Mouse (Mus musculus): ENCODE measurements at regions not wholly inside any gene's neighbourhood (a gene's known extent, or its start where the extent isn't known, plus 50 kb on each side); places are given as distances from the start of the nearest gene placed in this dataset.

DNA sequence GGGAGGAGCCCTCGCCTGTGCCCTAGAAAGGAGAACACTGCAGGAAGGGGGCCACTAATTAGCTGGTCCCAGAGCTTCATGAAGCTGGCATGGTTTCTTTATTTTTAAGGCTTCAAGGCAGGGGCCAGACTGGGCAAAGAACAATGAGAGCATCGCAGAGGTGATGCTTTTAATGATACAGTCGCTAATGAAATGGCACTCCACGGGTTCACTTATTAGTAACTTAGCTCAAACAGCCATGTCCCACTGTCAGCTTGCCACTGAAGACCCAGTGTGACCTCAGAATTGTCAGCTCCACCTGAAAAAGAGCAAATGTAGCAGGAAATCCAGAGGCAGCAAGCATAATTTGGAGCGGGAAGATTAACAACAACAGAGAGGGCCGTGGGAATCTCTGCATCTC, 275.6 kb downstream of the Ttll7 start:
- Histone ChIP-seq H3K27me3 (ENCODE audit: control insufficient read depth, insufficient read depth, low read length) (no peaks in the 10 kb centered on the region), H3K4me2 (ENCODE audit: low read depth, low read length) (no peak overlapping the region), H3K27ac (replicated peaks; ENCODE audit: low read depth, low read length) (no peak overlapping the region), H3K4me1 (ENCODE audit: control insufficient read depth, insufficient read depth, low read length) (no peaks in the 10 kb centered on the region), H3K36me3 (replicated peaks; ENCODE audit: control insufficient read depth, insufficient read depth, low read depth, low read length) (no peaks in the 10 kb centered on the region), H3K9me3 (replicated peaks; ENCODE audit: control insufficient read depth, low read length) (no peaks in the 10 kb centered on the region), H3K4me3 (ENCODE audit: low read depth, low read length) (no peak overlapping the region), H3K9ac (replicated peaks; ENCODE audit: low read length) (no peak overlapping the region)
- WGBS, result 71% methylated on average over 6 of the region's 6 CpGs
- no peak for ATAC-seq (replicated peaks; ENCODE audit: insufficient number of reproducible peaks, low FRiP score, low TSS enrichment, low read depth)
- DNase-seq (ENCODE audit: low spot score), result no peak

DNA sequence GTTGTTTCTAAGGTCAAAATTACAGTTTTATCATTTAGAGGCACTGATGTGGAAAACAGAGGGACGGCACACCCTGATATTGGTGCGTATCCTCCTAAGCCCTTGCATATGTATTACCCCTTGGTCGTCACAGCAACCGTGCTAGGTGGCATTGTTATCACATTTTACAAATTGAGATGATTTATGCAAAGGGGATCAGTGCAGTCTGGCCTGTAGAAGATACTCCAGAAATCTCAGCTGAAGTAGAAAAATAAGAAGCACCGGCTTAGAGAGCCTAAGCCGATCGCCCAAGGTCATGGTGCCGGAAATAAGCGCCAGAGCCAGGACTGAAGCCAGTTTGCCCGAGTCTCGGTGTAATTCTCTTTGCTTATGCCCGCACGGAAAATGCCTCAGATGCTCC, 280.7 kb downstream of the Ttll7 start:
- Histone ChIP-seq H3K27ac (replicated peaks; ENCODE audit: low read depth, low read length) (no peak overlapping the region), H3K4me3 (ENCODE audit: low read depth, low read length) (no peak overlapping the region), H3K36me3 (replicated peaks; ENCODE audit: control insufficient read depth, insufficient read depth, low read depth, low read length) (no peaks in the 10 kb centered on the region), H3K9ac (replicated peaks; ENCODE audit: low read length) (no peak overlapping the region), H3K4me1 (ENCODE audit: control insufficient read depth, insufficient read depth, low read length) (no peaks in the 10 kb centered on the region), H3K27me3 (ENCODE audit: control insufficient read depth, insufficient read depth, low read length) (no peaks in the 10 kb centered on the region), H3K4me2 (ENCODE audit: low read depth, low read length) (no peak overlapping the region), H3K9me3 (replicated peaks; ENCODE audit: control insufficient read depth, low read length) (no peaks in the 10 kb centered on the region)
- no peak for DNase-seq (ENCODE audit: low spot score)
- no peak for ATAC-seq (replicated peaks; ENCODE audit: insufficient number of reproducible peaks, low FRiP score, low TSS enrichment, low read depth)
- WGBS, result 92% methylated on average over 13 of the region's 13 CpGs

DNA sequence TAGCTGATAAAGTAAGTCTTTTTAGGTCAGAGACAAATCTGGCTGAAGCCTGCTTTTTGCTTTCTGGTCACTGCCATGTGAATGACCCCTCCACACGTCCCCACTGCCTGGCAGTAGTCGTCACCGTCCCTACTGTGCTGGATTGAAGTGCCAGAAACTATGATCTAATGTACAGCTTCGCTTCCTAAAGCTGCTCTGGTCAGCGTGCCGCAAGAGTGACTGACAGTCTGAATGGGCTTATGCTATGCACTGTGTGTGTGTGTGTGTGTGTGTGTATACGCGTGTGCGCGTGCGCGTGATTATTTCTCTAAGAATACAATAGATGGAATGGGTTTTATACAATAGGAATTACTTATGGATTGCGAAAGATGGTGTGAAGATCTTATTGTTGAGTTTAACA, 281.2 kb downstream of the Ttll7 start:
- ATAC-seq (replicated peaks; ENCODE audit: insufficient number of reproducible peaks, low FRiP score, low TSS enrichment, low read depth) (no peak), DNase-seq (ENCODE audit: low spot score) (no peak)
- H3K27me3 ChIP-seq (ENCODE audit: control insufficient read depth, insufficient read depth, low read length), result no peaks in the 10 kb centered on the region
- WGBS, result 85% methylated on average over 13 of the region's 13 CpGs
- H3K27ac ChIP-seq (replicated peaks; ENCODE audit: low read depth, low read length), result no peak overlapping the region
- H3K9me3 ChIP-seq (replicated peaks; ENCODE audit: control insufficient read depth, low read length), result no peaks in the 10 kb centered on the region
- H3K4me3 ChIP-seq (ENCODE audit: low read depth, low read length), result no peak overlapping the region
- no peaks in the 10 kb centered on the region for H3K4me1 ChIP-seq (ENCODE audit: control insufficient read depth, insufficient read depth, low read length)
- no peak overlapping the region for H3K4me2 ChIP-seq (ENCODE audit: low read depth, low read length)
- H3K36me3 ChIP-seq (replicated peaks; ENCODE audit: control insufficient read depth, insufficient read depth, low read depth, low read length), result no peaks in the 10 kb centered on the region
- H3K9ac ChIP-seq (replicated peaks; ENCODE audit: low read length), result no peak overlapping the region

DNA sequence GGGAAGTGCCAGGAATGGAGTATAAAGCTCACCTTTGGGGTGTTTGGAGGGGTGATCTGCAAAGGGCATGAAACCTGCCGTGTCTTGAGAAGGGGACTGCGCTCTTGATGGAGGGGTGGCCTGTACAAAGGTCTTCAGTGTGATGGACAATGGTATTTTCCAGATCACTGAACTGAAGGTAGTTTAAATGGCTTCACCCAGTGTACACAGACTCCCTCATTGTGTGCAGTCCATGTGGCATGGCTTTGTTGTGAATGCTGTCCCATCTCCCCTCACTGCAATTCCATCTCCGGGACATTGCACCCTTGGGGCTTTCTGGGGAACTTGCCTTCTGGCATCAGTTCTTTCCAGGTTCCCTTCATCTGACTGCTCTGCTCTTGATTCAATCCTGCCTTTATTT, 288.2 kb downstream of the Ttll7 start:
- Histone ChIP-seq H3K4me2 (ENCODE audit: low read depth, low read length) (no peak overlapping the region), H3K36me3 (replicated peaks; ENCODE audit: control insufficient read depth, insufficient read depth, low read depth, low read length) (no peaks in the 10 kb centered on the region), H3K4me1 (ENCODE audit: control insufficient read depth, insufficient read depth, low read length) (no peaks in the 10 kb centered on the region), H3K9me3 (replicated peaks; ENCODE audit: control insufficient read depth, low read length) (no peaks in the 10 kb centered on the region), H3K27ac (replicated peaks; ENCODE audit: low read depth, low read length) (no peak overlapping the region), H3K4me3 (ENCODE audit: low read depth, low read length) (no peak overlapping the region), H3K9ac (replicated peaks; ENCODE audit: low read length) (no peak overlapping the region), H3K27me3 (ENCODE audit: control insufficient read depth, insufficient read depth, low read length) (no peaks in the 10 kb centered on the region)
- 54% methylated on average over 3 of the region's 3 CpGs for WGBS
- ATAC-seq (replicated peaks; ENCODE audit: insufficient number of reproducible peaks, low FRiP score, low TSS enrichment, low read depth), result no peak
- no peak for DNase-seq (ENCODE audit: low spot score)

DNA sequence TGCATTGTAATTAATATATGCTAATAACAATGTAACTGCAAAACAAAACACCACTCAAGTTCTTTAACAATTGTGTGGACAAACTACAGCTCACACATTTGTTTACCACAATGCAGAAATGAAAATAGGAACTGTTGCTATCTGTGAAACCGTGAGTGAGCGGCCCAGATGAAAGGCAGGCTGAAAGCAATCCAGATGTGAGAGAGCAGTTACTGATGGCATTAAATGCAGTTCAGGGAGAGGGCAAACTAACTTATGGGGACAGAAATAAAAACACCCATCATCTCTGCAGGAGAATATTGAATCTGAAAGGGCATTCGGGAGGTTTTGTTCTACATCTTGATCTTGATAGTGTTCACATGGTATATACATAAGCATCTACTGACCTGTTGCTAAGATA, 301.3 kb downstream of the Ttll7 start:
- no peaks in the 10 kb centered on the region for H3K9me3 ChIP-seq (replicated peaks; ENCODE audit: control insufficient read depth, low read length)
- DNase-seq (ENCODE audit: low spot score), result peak; percentile 63

DNA sequence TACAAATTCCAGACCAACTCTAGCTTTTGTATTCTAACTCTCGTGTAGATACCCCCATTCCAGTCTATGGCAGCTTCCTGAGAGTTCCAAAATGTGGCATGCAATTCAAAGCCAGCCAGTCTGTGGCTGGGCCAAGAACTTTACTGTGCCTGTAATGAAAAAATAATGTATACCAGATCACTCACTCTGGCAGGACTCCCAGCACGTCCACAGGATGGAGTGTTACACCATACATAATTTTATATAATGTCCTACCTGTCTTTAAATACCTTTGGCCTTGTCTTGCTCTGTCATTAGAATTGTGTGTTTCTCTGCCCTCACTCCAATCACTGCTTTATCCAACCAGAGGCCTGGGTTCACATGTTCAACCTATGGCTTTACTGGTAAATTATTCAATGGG, 301.8 kb downstream of the Ttll7 start:
- no peak overlapping the region for H3K4me3 ChIP-seq (ENCODE audit: low read depth, low read length)
- DNase-seq (ENCODE audit: low spot score), result no peak
- H3K9ac ChIP-seq (replicated peaks; ENCODE audit: low read length), result no peak overlapping the region
- no peak for ATAC-seq (replicated peaks; ENCODE audit: insufficient number of reproducible peaks, low FRiP score, low TSS enrichment, low read depth)
- no peak overlapping the region for H3K27ac ChIP-seq (replicated peaks; ENCODE audit: low read depth, low read length)
- no peaks in the 10 kb centered on the region for H3K36me3 ChIP-seq (replicated peaks; ENCODE audit: control insufficient read depth, insufficient read depth, low read depth, low read length)
- no peak overlapping the region for H3K4me2 ChIP-seq (ENCODE audit: low read depth, low read length)
- H3K9me3 ChIP-seq (replicated peaks; ENCODE audit: control insufficient read depth, low read length), result no peaks in the 10 kb centered on the region
- H3K27me3 ChIP-seq (ENCODE audit: control insufficient read depth, insufficient read depth, low read length), result no peaks in the 10 kb centered on the region
- H3K4me1 ChIP-seq (ENCODE audit: control insufficient read depth, insufficient read depth, low read length), result no peaks in the 10 kb centered on the region
- 48% methylated on average over 2 of the region's 2 CpGs for WGBS

More for the DNA sequence above, 301.3 kb downstream of the Ttll7 start:
- Histone ChIP-seq H3K27ac (replicated peaks; ENCODE audit: low read depth, low read length) (no peak overlapping the region), H3K4me3 (ENCODE audit: low read depth, low read length) (no peak overlapping the region), H3K4me2 (ENCODE audit: low read depth, low read length) (no peak overlapping the region), H3K9ac (replicated peaks; ENCODE audit: low read length) (no peak overlapping the region), H3K36me3 (replicated peaks; ENCODE audit: control insufficient read depth, insufficient read depth, low read depth, low read length) (no peaks in the 10 kb centered on the region), H3K27me3 (ENCODE audit: control insufficient read depth, insufficient read depth, low read length) (no peaks in the 10 kb centered on the region), H3K4me1 (ENCODE audit: control insufficient read depth, insufficient read depth, low read length) (no peaks in the 10 kb centered on the region)
- 36% methylated on average over 3 of the region's 3 CpGs for WGBS
- ATAC-seq (replicated peaks; ENCODE audit: insufficient number of reproducible peaks, low FRiP score, low TSS enrichment, low read depth), result no peak

DNA sequence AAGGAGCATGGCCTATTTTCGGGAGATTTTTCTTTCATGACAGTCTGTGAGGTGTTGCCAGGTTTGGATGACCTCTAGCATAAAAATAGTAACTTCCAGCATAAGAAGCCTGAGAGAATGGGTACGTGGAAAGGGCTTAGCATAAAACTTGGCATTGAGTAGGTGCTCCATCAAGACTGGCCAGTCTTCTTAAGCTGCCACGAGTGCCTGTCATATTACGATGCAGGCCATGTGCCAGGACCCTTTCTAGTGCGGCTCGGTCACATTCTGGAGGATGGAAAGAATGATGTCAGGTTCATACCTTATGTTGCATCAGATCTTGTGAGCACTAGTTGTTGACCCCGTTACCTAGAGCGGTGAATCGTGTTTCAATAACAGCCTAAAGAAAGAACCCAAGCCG, 311.0 kb downstream of the Ttll7 start:
- Histone ChIP-seq H3K36me3 (replicated peaks; ENCODE audit: control insufficient read depth, insufficient read depth, low read depth, low read length) (no peaks in the 10 kb centered on the region), H3K9ac (replicated peaks; ENCODE audit: low read length) (no peak overlapping the region), H3K27me3 (ENCODE audit: control insufficient read depth, insufficient read depth, low read length) (no peaks in the 10 kb centered on the region), H3K4me1 (ENCODE audit: control insufficient read depth, insufficient read depth, low read length) (no peaks in the 10 kb centered on the region), H3K4me3 (ENCODE audit: low read depth, low read length) (no peak overlapping the region), H3K4me2 (ENCODE audit: low read depth, low read length) (no peak overlapping the region), H3K9me3 (replicated peaks; ENCODE audit: control insufficient read depth, low read length) (no peaks in the 10 kb centered on the region), H3K27ac (replicated peaks; ENCODE audit: low read depth, low read length) (no peak overlapping the region)
- ATAC-seq (replicated peaks; ENCODE audit: insufficient number of reproducible peaks, low FRiP score, low TSS enrichment, low read depth) (no peak), DNase-seq (ENCODE audit: low spot score) (no peak)
- WGBS, result 94% methylated on average over 10 of the region's 10 CpGs

DNA sequence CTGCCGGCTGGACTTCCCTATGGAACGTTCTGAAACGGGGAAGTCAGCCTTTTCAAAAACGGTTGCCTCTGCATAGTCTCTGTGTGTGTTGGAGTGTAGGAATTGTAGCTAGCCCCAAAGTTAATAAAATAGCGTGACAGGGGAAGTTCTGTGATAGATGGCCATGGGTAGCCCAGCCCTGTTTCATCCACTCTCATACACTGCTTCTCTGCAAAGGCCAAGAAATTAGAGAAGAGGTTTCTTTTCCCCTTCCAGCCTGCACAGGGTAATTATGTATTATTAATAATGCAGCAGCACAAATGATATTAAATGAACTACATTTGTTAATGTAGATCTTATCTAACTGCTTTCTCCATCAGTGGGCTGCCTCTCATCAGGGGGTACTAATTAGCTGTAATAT, 311.4 kb downstream of the Ttll7 start:
- no peak overlapping the region for H3K9ac ChIP-seq (replicated peaks; ENCODE audit: low read length)
- ATAC-seq (replicated peaks; ENCODE audit: insufficient number of reproducible peaks, low FRiP score, low TSS enrichment, low read depth) (no peak), DNase-seq (ENCODE audit: low spot score) (no peak)
- H3K4me2 ChIP-seq (ENCODE audit: low read depth, low read length), result no peak overlapping the region
- 87% methylated on average over 5 of the region's 5 CpGs for WGBS
- H3K9me3 ChIP-seq (replicated peaks; ENCODE audit: control insufficient read depth, low read length), result no peaks in the 10 kb centered on the region
- no peaks in the 10 kb centered on the region for H3K27me3 ChIP-seq (ENCODE audit: control insufficient read depth, insufficient read depth, low read length)
- no peaks in the 10 kb centered on the region for H3K36me3 ChIP-seq (replicated peaks; ENCODE audit: control insufficient read depth, insufficient read depth, low read depth, low read length)
- no peak overlapping the region for H3K27ac ChIP-seq (replicated peaks; ENCODE audit: low read depth, low read length)
- no peaks in the 10 kb centered on the region for H3K4me1 ChIP-seq (ENCODE audit: control insufficient read depth, insufficient read depth, low read length)
- no peak overlapping the region for H3K4me3 ChIP-seq (ENCODE audit: low read depth, low read length)

All from embryonic facial prominence, embryonic 11.5 days (tissue).